Mouse (Mus musculus) CH12.LX (cell line): ENCODE measurements at regions not wholly inside any gene's neighbourhood (a gene's known extent, or its start where the extent isn't known, plus 50 kb on each side); places are given as distances from the start of the nearest gene placed in this dataset.

Experiments used
- DNase-seq: peaks from one replicate; pipeline ENCODE4 v3.0.0-alpha.2; 2013; ENCODE audit errors: extremely low read depth
- H3K27ac ChIP-seq: 2 replicates; pipeline ENCODE4 v1.5.1; 2012; ENCODE audit warnings: low read depth, mild to moderate bottlenecking, control low read depth, moderate library complexity; ENCODE audit not compliant: insufficient read depth
- H3K27me3 ChIP-seq: replicated peaks from 2 replicates; pipeline ENCODE3; 2012; ENCODE audit warnings: inconsistent platforms
- H3K36me3 ChIP-seq, 2 experiments: replicated peaks in 1 of 2; 2 replicates each; pipeline versions ENCODE3 to v1.6.1; 2012; ENCODE audit warnings: inconsistent platforms in 1 of 2, low read length in 1 of 2, mild to moderate bottlenecking in 1 of 2, mixed read lengths in 1 of 2, moderate library complexity in 1 of 2; ENCODE audit not compliant: control insufficient read depth in 1 of 2, insufficient read depth in 1 of 2
- H3K4me1 ChIP-seq, 2 experiments: 2 replicates each; pipeline ENCODE4 v1.6.1; 2012; ENCODE audit warnings: inconsistent platforms in 1 of 2, moderate library complexity in 1 of 2; ENCODE audit not compliant: insufficient read depth in 2 of 2, control insufficient read depth in 1 of 2
- H3K4me2 ChIP-seq: 2 replicates; pipeline ENCODE4 v1.6.1; 2012; ENCODE audit warnings: low read depth, mild to moderate bottlenecking, control low read depth; ENCODE audit not compliant: poor library complexity, insufficient read depth, severe bottlenecking
- H3K4me3 ChIP-seq, 3 experiments: fragments of 150-350 bp in 1 of 3; sonication (generic) in 1 of 3; replicated peaks in 1 of 3; 2 replicates each; pipeline versions ENCODE3 to v1.5.1; 2011 to 2012; ENCODE audit warnings: low read depth in 2 of 3, low read length in 2 of 3, mild to moderate bottlenecking in 2 of 3, moderate library complexity in 2 of 3, control low read depth in 1 of 3, improper control_type of control experiment in 1 of 3, inconsistent platforms in 1 of 3, mixed read lengths in 1 of 3; ENCODE audit not compliant: poor library complexity in 1 of 3
- H3K79me2 ChIP-seq: replicated peaks from 2 replicates; pipeline ENCODE4 v1.6.1; 2012; ENCODE audit warnings: mild to moderate bottlenecking, moderate library complexity; ENCODE audit not compliant: control insufficient read depth, poor library complexity, insufficient read depth, severe bottlenecking; ENCODE audit errors: extremely low read depth
- H3K9ac ChIP-seq: 2 replicates; pipeline ENCODE4 v1.6.1; 2012; ENCODE audit warnings: low read depth, mild to moderate bottlenecking, control low read depth, moderate library complexity; ENCODE audit not compliant: insufficient read depth
- H3K9me3 ChIP-seq: replicated peaks from 2 replicates; pipeline ENCODE3; 2012; ENCODE audit warnings: low read length, inconsistent platforms, mixed read lengths
- CHD2 ChIP-seq: IDR thresholded peaks from 2 replicates; pipeline ENCODE4 v1.6.1; 2011; ENCODE audit warnings: low read length, improper control_type of control experiment
- IRF4 ChIP-seq: IDR thresholded peaks from 2 replicates; pipeline ENCODE4 v1.6.1; 2014; ENCODE audit warnings: low read depth, mild to moderate bottlenecking, inconsistent platforms, low read length, improper control_type of control experiment
- JUN ChIP-seq: IDR thresholded peaks from 2 replicates; pipeline ENCODE4 v1.6.1; 2011; ENCODE audit warnings: low read depth, mild to moderate bottlenecking, low read length, improper control_type of control experiment, moderate library complexity; ENCODE audit not compliant: insufficient read depth
- MXI1 ChIP-seq: IDR thresholded peaks from 2 replicates; pipeline ENCODE4 v1.6.1; 2011; ENCODE audit warnings: mild to moderate bottlenecking, low read depth, low read length, improper control_type of control experiment
- MYC ChIP-seq: IDR thresholded peaks from 2 replicates; pipeline ENCODE4 v1.6.1; 2011; ENCODE audit warnings: low read depth, mild to moderate bottlenecking, improper control_type of control experiment, low read length
- POLR2A ChIP-seq: IDR thresholded peaks from 2 replicates; pipeline ENCODE4 v1.6.1; 2011; ENCODE audit warnings: low read depth, mild to moderate bottlenecking, improper control_type of control experiment, low read length
- dilution Hi-C: fragments of 300-500 bp; cut with MboI; formaldehyde crosslinking; loops from 2 replicates; pipeline ENCODE4 v1.14.3; 2020; ENCODE audit warnings: low sequenced_read_pairs; ENCODE audit not compliant: extremely low pct_unique_long_range_greater_than_20kb, extremely low pct_ligation_motif_present
- in situ Hi-C: fragments of 300-500 bp; cut with MboI; formaldehyde crosslinking; loops from 3 replicates; pipeline ENCODE4 v1.14.3; 2019; ENCODE audit warnings: low sequenced_read_pairs, low pct_ligation_motif_present, low pct_unique_long_range_greater_than_20kb, mixed read lengths

GRCm38 (mm10) chr7:83521511-83521910 lies 63.2 kb upstream of the Tmc3 start:
- in situ Hi-C loops (no loop called here), dilution Hi-C loops (no loop called here)
- Histone ChIP-seq H3K4me3 (no peak overlapping the region), H3K79me2 (no peaks in the 10 kb centered on the region), H3K36me3 (no peaks in the 10 kb centered on the region), H3K27ac (no peak overlapping the region), H3K9me3 (no peaks in the 10 kb centered on the region), H3K4me2 (no peak overlapping the region), H3K9ac (no peak overlapping the region), H3K4me1 (no peaks in the 10 kb centered on the region), H3K27me3 (no peaks in the 10 kb centered on the region)
- TF ChIP-seq IRF4, result no peak
- no peak for TF ChIP-seq MYC
- TF ChIP-seq JUN, result no peak
- no peak for TF ChIP-seq POLR2A
- TF ChIP-seq MXI1, result no peak
- TF ChIP-seq CHD2, result no peak
- DNase-seq, result no peak
